Mouse (Mus musculus) adrenal gland (tissue): ENCODE measurements around the gene Mapk11.

Source experiments
- intact Hi-C: fragments of 180-260 bp; cut with DNase I; formaldehyde crosslinking; loops from one replicate; pipeline ENCODE4 v1.15.1; 2025
- microRNA-seq, 2 experiments: library from miRNA; unstranded; fragments of <30 nt; microRNA quantifications; one replicate each; pipeline ENCODE4; 2019

Mapk11 gene

DNA sequence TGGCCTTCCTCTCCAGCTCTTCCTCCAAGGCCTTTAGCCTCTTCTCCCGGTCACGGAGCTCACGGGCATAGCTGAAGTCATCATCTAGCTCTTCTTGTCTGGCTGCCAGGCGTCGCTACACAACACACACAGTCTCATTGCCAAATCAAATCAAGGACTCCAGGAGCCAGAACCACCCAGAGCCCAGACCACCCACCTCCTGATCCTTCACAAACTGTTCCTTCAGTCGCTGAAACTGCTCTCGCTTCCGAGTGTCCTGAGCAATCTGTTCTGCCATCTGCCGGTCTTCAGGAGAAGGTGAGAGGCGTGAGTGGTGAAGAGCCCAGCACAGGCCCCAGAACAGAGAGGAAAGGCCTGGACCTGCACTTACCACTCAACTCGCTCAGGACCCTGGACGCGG, 43.4 kb downstream of the Mapk11 start:
- intact Hi-C loops, result no loop called here

DNA sequence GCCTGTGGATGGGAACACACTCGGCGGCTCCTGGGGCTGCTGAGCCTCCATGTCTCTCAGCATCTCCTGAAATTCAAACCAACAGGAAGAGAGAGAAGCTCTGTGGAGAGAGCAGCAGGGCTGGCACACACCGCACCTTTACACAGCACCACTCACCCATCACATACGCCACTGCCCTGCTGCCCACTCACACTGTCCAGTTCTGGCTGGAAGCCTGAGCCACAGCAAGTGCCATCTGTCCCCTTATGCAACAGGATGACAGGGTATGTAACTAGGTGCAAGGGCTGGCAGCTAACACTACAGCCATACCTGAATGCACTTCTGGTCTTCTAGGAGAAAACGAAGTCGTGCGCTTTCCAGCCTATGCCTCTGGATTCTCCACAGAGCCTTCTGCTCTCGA, 45.0 kb downstream of the Mapk11 start:
- intact Hi-C loops, result no loop called here

DNA sequence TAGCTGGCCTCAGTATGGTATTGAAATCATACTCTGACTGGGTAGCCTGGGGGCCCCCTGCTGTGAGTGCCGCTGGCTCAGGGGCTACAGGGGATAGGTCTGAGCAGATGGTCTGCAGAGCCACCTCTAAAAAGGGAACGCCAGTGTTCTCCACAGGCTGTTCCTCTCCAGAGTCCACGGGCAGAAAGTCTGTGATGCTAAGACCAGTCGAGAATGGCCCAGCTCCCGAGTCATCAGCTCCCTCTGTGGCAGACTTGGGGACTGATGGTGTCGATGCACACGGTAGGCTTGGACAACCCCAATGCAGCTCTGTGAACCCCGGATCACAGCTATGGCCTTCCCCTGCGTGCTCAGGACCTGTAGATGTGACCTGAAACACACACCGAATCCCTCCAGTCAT, 45.5 kb downstream of the Mapk11 start:
- intact Hi-C loops, result no loop called here

DNA sequence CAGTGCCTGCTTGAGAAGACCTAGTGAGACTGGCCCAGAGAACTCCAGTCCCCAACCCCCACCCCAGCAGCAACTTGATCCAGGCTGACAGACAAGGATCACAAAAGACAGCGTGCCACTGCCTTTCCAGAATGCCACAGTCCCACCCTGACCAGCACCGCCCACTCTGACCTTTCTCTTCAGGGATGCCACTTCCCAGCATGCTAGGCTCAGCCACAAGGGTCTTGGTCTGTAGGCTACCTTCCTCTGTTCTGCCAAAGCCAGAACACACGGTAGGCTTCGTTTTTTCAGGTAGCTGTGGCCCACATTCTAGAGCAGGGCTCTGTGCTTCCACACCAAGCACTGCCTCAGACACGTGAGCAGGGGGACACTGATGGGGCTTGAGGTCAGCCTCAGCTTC, 46.8 kb downstream of the Mapk11 start:
- intact Hi-C loops, result no loop called here

DNA sequence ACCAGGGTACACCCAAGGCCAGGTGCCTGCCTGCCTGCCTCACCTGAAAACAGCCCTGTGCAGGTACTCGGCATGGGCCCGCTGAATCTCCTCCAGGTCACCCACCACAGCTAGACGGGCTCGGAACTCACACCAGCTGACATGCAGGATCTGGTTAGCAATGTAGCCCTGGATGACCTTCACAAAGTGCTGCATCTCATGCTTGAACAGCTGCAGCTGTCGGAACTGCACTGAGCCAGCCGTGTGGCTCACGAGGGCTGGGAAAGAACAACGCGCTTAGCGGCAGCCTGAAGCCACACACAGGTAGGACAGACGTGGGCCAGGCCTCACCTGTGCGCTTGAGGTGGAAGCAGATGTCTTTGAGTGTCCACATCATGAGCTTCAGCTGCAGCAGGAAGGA, 48.6 kb downstream of the Mapk11 start:
- intact Hi-C loops, result no loop called here

DNA sequence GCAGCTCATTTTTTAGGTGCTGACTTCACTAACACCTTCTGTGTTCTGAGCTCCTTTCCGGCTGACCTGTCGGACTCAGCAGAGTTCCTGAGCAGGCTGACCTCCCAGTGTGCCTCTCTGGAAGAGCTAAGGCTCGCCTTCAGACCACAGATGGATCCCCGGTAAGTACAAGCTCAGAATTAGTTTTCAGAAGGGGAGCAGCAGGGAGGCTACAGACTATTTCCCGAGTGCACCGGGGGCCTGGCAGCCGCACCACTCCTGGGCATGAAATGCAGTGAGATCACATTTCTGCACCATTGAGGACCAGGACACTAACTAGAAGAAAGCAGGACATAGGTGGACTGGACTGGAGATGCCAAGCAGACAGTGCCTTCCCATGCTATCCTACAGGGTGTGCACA, 50.8 kb downstream of the Mapk11 start:
- intact Hi-C loops, result loop anchor here (10.0 kb wide), 1 partner anchor 274 kb away; no protein-coding TSS in a partner anchor

DNA sequence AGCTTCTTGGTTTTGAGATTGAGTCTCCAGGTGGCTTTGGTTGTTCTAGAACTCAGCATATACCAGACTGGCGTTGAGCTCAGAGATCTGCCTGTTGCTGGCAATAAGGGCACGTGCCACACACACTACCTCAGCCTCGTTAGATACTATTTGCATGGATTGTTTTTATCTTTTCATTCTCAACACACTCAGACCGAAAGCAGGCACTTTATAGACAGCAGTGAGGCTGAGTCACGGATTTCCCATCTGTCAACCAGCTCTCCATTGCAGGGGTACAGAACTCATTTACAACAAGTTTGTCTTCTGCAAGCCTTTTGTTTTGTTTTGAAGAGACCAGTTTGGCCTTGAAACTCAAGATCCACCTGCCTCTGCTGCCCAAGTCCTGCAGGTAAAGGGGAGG, 52.0 kb downstream of the Mapk11 start:
- intact Hi-C loops, result loop anchor here (10.0 kb wide), 1 partner anchor 273 kb away; no protein-coding TSS in a partner anchor

Small RNA genes lying within 50 kb of the gene (microRNA-seq; reads per million reads assigned to microRNA genes)
- gene Mir6958 (0 to 0.49 reads per million in 2 experiments), gene Mir7118 (0 to 0.37 reads per million in 2 experiments)
